Mouse (Mus musculus): ENCODE data around the gene Gbe1. TPM values are rescaled to one million over a fixed set of nuclear protein-coding genes. Genes with fewer than 3 reads are reported as not detected.
A peak's percentile ranks its signal among the peaks of the same experiment; 100 is the strongest.

Gbe1 gene
- polyA plus RNA-seq (2016; fragmentation: Nextera tagmentation; extraction: Ambion mirVana): 17.3 and 17.6 TPM in 2 replicates

- peak; percentile 93 for DNase-seq (ENCODE audit: low spot score)
- Histone ChIP-seq H3K27me3 (ENCODE audit: low read depth, poor library complexity, severe bottlenecking) (no peaks in the 10 kb centered on the region), H3K36me3 (no peaks in the 10 kb centered on the region), H3K9me3 (replicated peaks) (no peaks in the 10 kb centered on the region), H3K4me1 (peaks cover 16% of the 10 kb centered on the region), H3K27ac (replicated peaks) (peak within 1 kb of the TSS; percentile 99), H3K4me3 (peak within 1 kb of the TSS; percentile 74)
- under 1% methylated on average over 81 of the region's 82 CpGs for WGBS
Observed at GRCm38 (mm10) chr16:70313886-70314577, at the start of gene Gbe1. TSS of gene Gbe1 (plus strand) at chr16:70313949.

- 95% methylated on average over 4 of the region's 4 CpGs for WGBS
- H3K27ac ChIP-seq (replicated peaks): no peak overlapping the region
- peaks cover 10% of the 10 kb centered on the region for H3K4me1 ChIP-seq
- DNase-seq (ENCODE audit: low spot score): no peak
- H3K36me3 ChIP-seq: no peaks in the 10 kb centered on the region
- no peaks in the 10 kb centered on the region for H3K27me3 ChIP-seq (ENCODE audit: low read depth, poor library complexity, severe bottlenecking)
- H3K9me3 ChIP-seq (replicated peaks): no peaks in the 10 kb centered on the region
- no peak overlapping the region for H3K4me3 ChIP-seq
Observed at GRCm38 (mm10) chr16:70310691-70311090, 3.1 kb upstream of the Gbe1 start.

DNA sequence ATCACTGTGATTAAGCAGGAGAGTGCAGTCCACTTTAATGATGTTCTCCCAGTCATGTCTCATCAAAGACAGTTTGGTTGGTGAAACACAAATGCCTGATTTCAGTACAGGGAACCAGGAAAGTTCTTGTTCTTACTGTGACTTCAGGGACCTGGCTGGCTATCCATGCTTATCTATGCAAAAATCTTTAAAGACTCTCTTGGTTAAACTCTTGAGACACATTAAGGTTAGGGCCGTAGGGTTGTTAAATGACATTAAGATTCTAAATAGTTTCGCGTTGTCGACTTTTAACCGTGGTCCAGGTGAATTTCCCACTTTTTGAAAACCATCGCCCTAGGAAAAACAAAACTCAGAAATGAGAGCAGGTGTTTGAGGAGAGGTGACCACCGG lies 258 bp upstream of the Gbe1 start:
- Histone ChIP-seq H3K9me3 (replicated peaks) (no peaks in the 10 kb centered on the region), H3K27ac (replicated peaks) (peak overlapping the region; percentile 99), H3K4me1 (peaks cover 16% of the 10 kb centered on the region), H3K4me3 (peak overlapping the region; percentile 74), H3K36me3 (no peaks in the 10 kb centered on the region), H3K27me3 (ENCODE audit: low read depth, poor library complexity, severe bottlenecking) (no peaks in the 10 kb centered on the region)
- 2% methylated on average over 7 of the region's 7 CpGs for WGBS
- no peak for DNase-seq (ENCODE audit: low spot score)

DNA sequence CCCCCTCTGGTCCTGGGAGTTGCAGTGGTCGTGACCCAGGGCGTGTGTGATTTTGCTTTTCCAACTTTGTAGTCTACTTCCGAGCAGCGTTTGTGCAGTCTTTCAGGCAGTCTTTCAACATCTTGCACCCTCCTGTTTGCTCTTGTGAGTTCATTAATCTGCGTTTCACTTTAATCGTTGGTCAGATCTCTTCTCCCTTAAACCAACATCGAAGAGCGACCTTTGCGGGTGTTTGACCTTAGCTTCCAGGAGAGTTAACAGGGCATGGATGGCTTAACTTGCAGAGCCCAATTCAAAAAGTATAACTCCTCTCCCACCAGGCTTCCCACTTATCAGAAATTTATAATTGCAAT lies 805 bp downstream of the Gbe1 start:
- WGBS: 0% methylated on average over 9 of the region's 9 CpGs
- Histone ChIP-seq H3K4me1 (peaks cover 16% of the 10 kb centered on the region), H3K27ac (replicated peaks) (peak overlapping the region; percentile 99), H3K4me3 (peak overlapping the region; percentile 74), H3K36me3 (no peaks in the 10 kb centered on the region), H3K27me3 (ENCODE audit: low read depth, poor library complexity, severe bottlenecking) (no peaks in the 10 kb centered on the region), H3K9me3 (replicated peaks) (no peaks in the 10 kb centered on the region)
- no peak for DNase-seq (ENCODE audit: low spot score)

GRCm38 (mm10) chr16:70315261-70315660 lies 1.5 kb downstream of the Gbe1 start:
- WGBS: 61% methylated on average over 3 of the region's 3 CpGs
- no peak overlapping the region for H3K27ac ChIP-seq (replicated peaks)
- DNase-seq (ENCODE audit: low spot score): no peak

GRCm38 (mm10) chr16:70315862-70316390 lies 2.2 kb downstream of the Gbe1 start:
- Histone ChIP-seq H3K27ac (replicated peaks) (no peak overlapping the region), H3K9me3 (replicated peaks) (no peaks in the 10 kb centered on the region), H3K36me3 (no peaks in the 10 kb centered on the region), H3K4me1 (peaks cover 16% of the 10 kb centered on the region), H3K27me3 (ENCODE audit: low read depth, poor library complexity, severe bottlenecking) (no peaks in the 10 kb centered on the region), H3K4me3 (no peak overlapping the region)
- WGBS: 72% methylated on average over 3 of the region's 3 CpGs
- DNase-seq (ENCODE audit: low spot score): no peak

More at GRCm38 (mm10) chr16:70315261-70315660, 1.5 kb downstream of the Gbe1 start:
- Histone ChIP-seq H3K27me3 (ENCODE audit: low read depth, poor library complexity, severe bottlenecking) (no peaks in the 10 kb centered on the region), H3K4me1 (peaks cover 16% of the 10 kb centered on the region), H3K4me3 (no peak overlapping the region), H3K9me3 (replicated peaks) (no peaks in the 10 kb centered on the region), H3K36me3 (no peaks in the 10 kb centered on the region)

- no peaks in the 10 kb centered on the region for H3K27me3 ChIP-seq (ENCODE audit: low read depth, poor library complexity, severe bottlenecking)
- H3K27ac ChIP-seq (replicated peaks): no peak overlapping the region
- H3K4me1 ChIP-seq: peaks cover 9% of the 10 kb centered on the region
- DNase-seq (ENCODE audit: low spot score): no peak
- H3K4me3 ChIP-seq: no peak overlapping the region
- no peaks in the 10 kb centered on the region for H3K9me3 ChIP-seq (replicated peaks)
- WGBS: 93% methylated on average over 6 of the region's 6 CpGs
- H3K36me3 ChIP-seq: no peaks in the 10 kb centered on the region
Observed at GRCm38 (mm10) chr16:70319388-70319787, 5.6 kb downstream of the Gbe1 start.

DNA sequence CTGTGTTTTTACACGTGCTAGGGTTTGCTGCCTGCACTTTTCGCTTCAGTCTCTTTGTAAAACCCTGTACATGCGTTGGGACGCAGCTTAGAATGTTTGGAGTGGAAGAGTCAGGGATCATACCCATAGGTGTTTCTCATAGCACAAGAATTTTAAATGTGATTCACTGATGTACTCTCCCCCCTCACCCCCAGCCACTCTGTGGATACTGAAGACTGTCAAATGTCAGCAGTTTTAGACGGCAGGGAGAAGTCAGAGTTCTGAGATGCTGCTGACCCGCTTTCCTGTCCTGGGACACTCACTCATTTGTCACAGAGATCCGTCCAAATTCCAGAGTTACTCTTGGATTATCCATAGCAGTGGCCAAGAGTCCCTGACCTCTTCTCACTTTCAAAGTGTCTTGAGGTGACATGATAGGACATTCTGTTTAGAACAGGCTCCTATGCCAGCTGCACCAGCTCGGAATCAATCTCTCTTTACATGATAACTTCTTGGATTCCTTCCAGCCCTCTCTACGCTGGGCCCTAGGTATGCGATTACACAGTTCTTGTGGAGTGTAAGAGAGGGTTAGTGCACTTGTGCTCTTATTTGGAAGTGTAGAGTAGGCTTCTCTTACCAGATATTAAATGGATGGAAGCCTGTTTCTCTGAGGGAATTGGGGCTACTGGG lies 7.0 kb downstream of the Gbe1 start:
- Histone ChIP-seq H3K4me1 (0 out of 2 replicates have a peak, but pooled peaks cover 6% of the 10 kb centered on the region), H3K27me3 (ENCODE audit: low read depth, poor library complexity, severe bottlenecking) (no peaks in the 10 kb centered on the region), H3K9me3 (replicated peaks) (no peaks in the 10 kb centered on the region), H3K27ac (replicated peaks) (no peak overlapping the region), H3K36me3 (no peaks in the 10 kb centered on the region), H3K4me3 (no peak overlapping the region)
- 88% methylated on average over 10 of the region's 10 CpGs for WGBS
- no peak for DNase-seq (ENCODE audit: low spot score)

DNA sequence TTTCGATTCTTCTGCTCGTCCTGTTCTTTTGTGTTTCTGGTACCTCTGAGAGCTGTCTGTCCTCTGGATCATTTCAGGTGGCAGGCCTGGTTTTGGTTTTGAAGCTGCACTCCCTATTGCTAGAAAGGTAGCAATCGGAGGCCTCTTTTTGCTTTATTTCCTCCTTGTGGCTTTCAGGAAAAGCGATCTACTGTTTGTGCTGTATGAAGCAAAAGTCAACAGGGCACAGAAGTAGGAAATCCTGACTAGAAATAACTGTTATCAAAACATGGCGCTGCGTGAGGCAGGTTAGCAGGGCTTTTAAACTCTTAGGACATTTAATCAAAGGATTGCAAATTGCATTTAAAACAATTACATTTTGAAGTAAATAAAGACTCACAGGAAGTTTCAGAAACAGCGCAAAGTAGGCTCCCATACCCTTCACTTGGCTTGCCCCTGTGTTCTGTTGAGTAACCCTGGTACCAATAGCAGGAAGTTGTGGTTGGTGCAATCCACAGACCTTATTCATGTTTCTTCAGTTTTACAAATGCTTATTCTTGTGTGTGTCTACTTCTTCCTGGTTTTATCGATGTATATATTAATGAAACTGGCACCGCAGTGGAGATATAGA lies 12.7 kb downstream of the Gbe1 start:
- no peak for DNase-seq (ENCODE audit: low spot score)
- H3K27me3 ChIP-seq (ENCODE audit: low read depth, poor library complexity, severe bottlenecking): no peaks in the 10 kb centered on the region
- H3K36me3 ChIP-seq: no peaks in the 10 kb centered on the region
- no peak overlapping the region for H3K27ac ChIP-seq (replicated peaks)
- no peak overlapping the region for H3K4me3 ChIP-seq
- no peaks in the 10 kb centered on the region for H3K9me3 ChIP-seq (replicated peaks)
- WGBS: 93% methylated on average over 9 of the region's 9 CpGs
- no peaks in the 10 kb centered on the region for H3K4me1 ChIP-seq

DNA sequence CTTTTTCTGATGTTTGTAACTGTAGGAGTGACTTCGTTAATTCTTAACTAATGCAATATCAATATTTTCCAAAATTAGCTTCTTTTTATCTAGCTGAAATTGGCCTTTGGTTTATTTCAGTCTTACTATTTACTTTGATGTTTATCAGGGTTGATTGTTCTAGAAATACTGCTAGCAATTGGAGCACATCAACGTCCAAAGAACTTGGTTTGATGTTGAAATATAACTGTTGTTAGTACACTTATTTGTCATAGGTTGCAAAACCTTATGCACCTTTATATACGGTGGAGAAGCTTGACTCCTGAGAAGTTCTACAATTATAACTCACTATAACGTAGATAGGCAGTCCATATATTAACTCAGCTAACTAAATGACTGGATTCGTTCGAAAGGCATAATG lies 14.8 kb downstream of the Gbe1 start:
- Histone ChIP-seq H3K4me3 (no peak overlapping the region), H3K4me1 (no peaks in the 10 kb centered on the region), H3K27ac (replicated peaks) (no peak overlapping the region), H3K27me3 (ENCODE audit: low read depth, poor library complexity, severe bottlenecking) (no peaks in the 10 kb centered on the region), H3K36me3 (no peaks in the 10 kb centered on the region), H3K9me3 (replicated peaks) (no peaks in the 10 kb centered on the region)
- no peak for DNase-seq (ENCODE audit: low spot score)
- 92% methylated on average over 6 of the region's 6 CpGs for WGBS

- no peak for DNase-seq (ENCODE audit: low spot score)
- Histone ChIP-seq H3K36me3 (no peaks in the 10 kb centered on the region), H3K9me3 (replicated peaks) (no peaks in the 10 kb centered on the region), H3K27me3 (ENCODE audit: low read depth, poor library complexity, severe bottlenecking) (no peaks in the 10 kb centered on the region), H3K4me3 (no peak overlapping the region), H3K4me1 (no peaks in the 10 kb centered on the region), H3K27ac (replicated peaks) (no peak overlapping the region)
- WGBS: 88% methylated on average over 10 of the region's 10 CpGs
Observed at GRCm38 (mm10) chr16:70329036-70329435, 15.3 kb downstream of the Gbe1 start.

DNA sequence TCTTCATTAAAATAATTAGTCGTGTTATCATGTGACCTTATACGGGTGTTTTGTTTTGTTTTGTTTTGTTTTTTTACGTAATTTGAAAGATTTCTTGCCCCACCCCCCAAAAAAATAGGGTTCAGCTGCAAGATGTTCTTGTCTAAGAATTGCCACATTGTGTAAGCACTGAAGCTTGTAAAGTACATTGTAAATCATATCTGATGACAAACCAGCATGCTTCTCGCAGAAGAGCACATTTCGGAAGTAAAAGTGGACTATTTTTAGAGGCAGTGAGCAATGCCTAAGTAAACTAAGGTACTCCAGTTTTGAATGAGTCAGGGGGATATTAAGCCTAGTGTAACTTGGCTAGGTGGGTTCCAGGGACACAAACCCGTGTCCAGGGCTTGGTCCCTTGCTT lies 15.7 kb downstream of the Gbe1 start:
- no peak overlapping the region for H3K4me3 ChIP-seq
- H3K36me3 ChIP-seq: no peaks in the 10 kb centered on the region
- no peaks in the 10 kb centered on the region for H3K9me3 ChIP-seq (replicated peaks)
- no peak for DNase-seq (ENCODE audit: low spot score)
- H3K27ac ChIP-seq (replicated peaks): no peak overlapping the region
- no peaks in the 10 kb centered on the region for H3K27me3 ChIP-seq (ENCODE audit: low read depth, poor library complexity, severe bottlenecking)
- 93% methylated on average over 6 of the region's 6 CpGs for WGBS
- no peaks in the 10 kb centered on the region for H3K4me1 ChIP-seq

GRCm38 (mm10) chr16:70330007-70330406 lies 16.3 kb downstream of the Gbe1 start:
- WGBS: 77% methylated on average over 2 of the region's 2 CpGs
- Histone ChIP-seq H3K27ac (replicated peaks) (no peak overlapping the region), H3K9me3 (replicated peaks) (no peaks in the 10 kb centered on the region), H3K4me1 (no peaks in the 10 kb centered on the region), H3K36me3 (no peaks in the 10 kb centered on the region), H3K27me3 (ENCODE audit: low read depth, poor library complexity, severe bottlenecking) (no peaks in the 10 kb centered on the region), H3K4me3 (no peak overlapping the region)
- no peak for DNase-seq (ENCODE audit: low spot score)

Data from midbrain, embryonic 10.5 days (tissue).